Mouse (Mus musculus) embryonic facial prominence, embryonic 12.5 days (tissue): ENCODE data around the gene Asic2. TPM values are rescaled to one million over a fixed set of nuclear protein-coding genes. Genes with fewer than 3 reads are reported as not detected.

Experiments
- ATAC-seq: fragments of 200-750 bp; cut with Nextera tagmentation; 2 replicates; pipeline ENCODE4 v1.8.0; 2017; ENCODE audit not compliant: insufficient number of reproducible peaks, insufficient read depth, low FRiP score, low TSS enrichment
- H3K27ac ChIP-seq: fragments of 300-500 bp; sonication (generic); 2 replicates; pipeline ENCODE4 v1.5.1; 2016; ENCODE audit warnings: mild to moderate bottlenecking
- H3K27me3 ChIP-seq: fragments of 300-500 bp; sonication (generic); 2 replicates; pipeline ENCODE4 v1.6.1; 2016; ENCODE audit warnings: mild to moderate bottlenecking, moderate library complexity
- H3K36me3 ChIP-seq: fragments of 300-500 bp; sonication (generic); 2 replicates; pipeline ENCODE4 v1.6.1; 2016; ENCODE audit warnings: mild to moderate bottlenecking
- H3K4me1 ChIP-seq: fragments of 300-500 bp; sonication (generic); 2 replicates; pipeline ENCODE4 v1.6.1; 2016
- H3K4me2 ChIP-seq: fragments of 300-500 bp; sonication (generic); replicated peaks from 2 replicates; pipeline ENCODE4 v1.6.1; 2016; ENCODE audit warnings: mild to moderate bottlenecking, moderate library complexity
- H3K4me3 ChIP-seq: fragments of 300-500 bp; sonication (generic); 2 replicates; pipeline ENCODE4 v1.5.1; 2016; ENCODE audit warnings: mild to moderate bottlenecking
- H3K9ac ChIP-seq: fragments of 300-500 bp; sonication (generic); 2 replicates; pipeline ENCODE4 v1.6.1; 2016; ENCODE audit warnings: mild to moderate bottlenecking, moderate library complexity
- H3K9me3 ChIP-seq: fragments of 300-500 bp; sonication (generic); 2 replicates; pipeline ENCODE4 v1.6.1; 2016; ENCODE audit warnings: mild to moderate bottlenecking, moderate library complexity
- WGBS: fragments of 180-500 bp; shearing (Covaris S2); methylation state at CpG from one replicate; pipeline ENCODE4 v1.1.7; 2016; 5-methylcytosine and 5-hydroxymethylcytosine counted together
- polyA plus RNA-seq: library from polyadenylated mRNA; unstranded; fragments of >200 nt; fragmentation: Nextera tagmentation; extraction: Ambion mirVana; gene quantifications from 2 replicates; pipeline ENCODE4 v1.2.1, GENCODE M21; 2016

Gene Asic2
- polyA plus RNA-seq, 1 experiment from 2014 or later, result 1.3 TPM

DNA sequence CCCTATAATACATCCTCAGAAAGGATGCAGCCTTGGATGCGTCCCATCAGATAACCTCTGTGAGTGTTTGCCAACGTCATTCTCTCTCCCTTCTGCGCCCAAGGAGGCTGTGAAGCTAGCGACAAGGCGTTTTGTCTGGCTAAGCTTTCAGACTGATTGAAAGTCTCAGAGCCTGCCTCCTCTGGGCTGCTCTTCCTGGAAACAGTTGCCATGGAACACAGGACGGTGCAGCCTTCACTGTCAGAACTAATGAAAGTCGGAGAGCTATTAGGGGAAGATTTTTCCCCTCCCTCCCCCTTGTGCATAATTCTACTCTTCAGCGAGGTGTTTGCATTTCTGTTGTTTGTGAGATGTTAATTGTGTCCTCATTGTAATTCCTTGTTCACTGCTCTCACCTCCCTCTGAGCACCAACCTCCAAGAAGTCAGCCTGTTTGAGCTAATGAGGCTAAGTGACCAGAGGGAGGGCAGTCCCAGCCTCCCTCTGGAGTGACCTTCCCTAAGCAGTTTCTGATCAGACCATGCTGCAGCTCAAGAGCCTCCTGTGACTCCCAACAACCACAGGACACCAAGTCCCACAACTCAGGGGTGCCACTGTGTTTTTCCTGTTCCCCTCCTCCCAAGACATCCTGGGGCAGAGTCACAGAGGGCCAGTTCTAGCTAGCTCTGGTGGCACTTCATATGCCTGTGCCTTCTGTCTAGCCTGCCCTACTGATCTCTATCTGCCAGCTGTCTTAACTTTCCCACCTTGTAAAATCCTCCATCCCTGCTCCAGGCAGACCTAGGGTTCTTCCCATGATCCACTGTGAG is 70.5 kb downstream of the Asic2 start:
- no peak for ATAC-seq
- H3K9ac ChIP-seq, result no peak overlapping the region
- H3K27ac ChIP-seq, result no peak overlapping the region
- H3K36me3 ChIP-seq, result no peaks in the 10 kb centered on the region
- 4% methylated on average over 8 of the region's 8 CpGs for WGBS
- no peaks in the 10 kb centered on the region for H3K4me1 ChIP-seq
- no peak overlapping the region for H3K4me2 ChIP-seq
- H3K4me3 ChIP-seq, result no peak overlapping the region
- H3K27me3 ChIP-seq, result no peaks in the 10 kb centered on the region
- no peaks in the 10 kb centered on the region for H3K9me3 ChIP-seq

DNA sequence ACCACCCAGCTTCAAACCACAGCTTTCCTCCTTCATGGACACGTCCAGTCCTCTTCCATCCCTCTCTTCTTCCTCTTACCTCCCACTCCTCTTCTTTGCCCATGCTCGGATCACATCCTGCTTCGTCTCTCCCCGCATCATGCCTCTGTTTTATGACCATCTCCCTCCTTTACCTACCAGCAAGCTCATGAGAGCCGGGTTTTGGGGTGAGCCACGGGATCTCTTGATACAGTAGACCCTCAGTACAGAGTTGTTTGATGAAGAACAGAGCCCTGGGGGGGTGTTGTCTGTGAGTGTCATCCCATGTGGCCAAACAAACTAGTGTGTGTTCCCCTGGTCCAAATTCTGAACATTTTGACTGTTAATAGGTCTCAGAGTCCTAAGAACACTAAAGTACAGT is 71.7 kb downstream of the Asic2 start:
- Histone ChIP-seq H3K4me3 (no peak overlapping the region), H3K9me3 (no peaks in the 10 kb centered on the region), H3K9ac (no peak overlapping the region), H3K36me3 (no peaks in the 10 kb centered on the region), H3K27me3 (no peaks in the 10 kb centered on the region), H3K4me2 (no peak overlapping the region), H3K4me1 (no peaks in the 10 kb centered on the region), H3K27ac (no peak overlapping the region)
- no peak for ATAC-seq
- 80% methylated on average over 6 of the region's 6 CpGs for WGBS

DNA sequence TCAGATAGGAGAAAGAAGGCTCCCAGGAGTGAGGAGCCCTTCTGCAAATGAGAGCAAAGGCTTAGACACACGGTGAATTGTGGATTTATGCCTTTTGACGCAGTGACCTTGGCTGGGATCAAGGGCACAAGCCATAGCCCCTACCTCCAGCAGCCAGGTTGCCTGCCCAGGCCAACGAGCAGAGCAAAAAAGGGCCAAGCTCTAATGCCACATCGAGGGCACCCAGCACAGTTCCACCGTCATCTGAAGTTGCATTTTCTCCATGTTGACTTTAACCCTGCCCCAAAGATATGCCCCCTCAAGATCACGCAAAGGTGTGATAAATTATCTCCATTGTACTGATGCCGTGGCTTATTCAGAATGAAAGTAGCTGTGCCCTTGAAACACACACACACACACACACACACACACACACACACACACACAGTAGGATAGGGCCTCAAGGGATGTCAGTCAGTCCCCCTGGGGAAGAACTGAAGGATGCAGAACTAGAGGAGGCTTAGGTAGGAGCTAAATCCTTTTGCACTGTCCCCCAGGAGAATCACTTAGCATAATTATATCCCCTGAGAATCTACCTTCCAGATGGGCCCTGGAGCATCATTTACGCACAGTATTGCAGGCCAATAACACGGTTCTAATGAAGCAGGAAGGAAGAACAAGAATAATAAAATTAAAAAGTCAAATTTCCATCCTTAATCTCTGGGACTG is 96.6 kb downstream of the Asic2 start:
- ATAC-seq, result no peak

DNA sequence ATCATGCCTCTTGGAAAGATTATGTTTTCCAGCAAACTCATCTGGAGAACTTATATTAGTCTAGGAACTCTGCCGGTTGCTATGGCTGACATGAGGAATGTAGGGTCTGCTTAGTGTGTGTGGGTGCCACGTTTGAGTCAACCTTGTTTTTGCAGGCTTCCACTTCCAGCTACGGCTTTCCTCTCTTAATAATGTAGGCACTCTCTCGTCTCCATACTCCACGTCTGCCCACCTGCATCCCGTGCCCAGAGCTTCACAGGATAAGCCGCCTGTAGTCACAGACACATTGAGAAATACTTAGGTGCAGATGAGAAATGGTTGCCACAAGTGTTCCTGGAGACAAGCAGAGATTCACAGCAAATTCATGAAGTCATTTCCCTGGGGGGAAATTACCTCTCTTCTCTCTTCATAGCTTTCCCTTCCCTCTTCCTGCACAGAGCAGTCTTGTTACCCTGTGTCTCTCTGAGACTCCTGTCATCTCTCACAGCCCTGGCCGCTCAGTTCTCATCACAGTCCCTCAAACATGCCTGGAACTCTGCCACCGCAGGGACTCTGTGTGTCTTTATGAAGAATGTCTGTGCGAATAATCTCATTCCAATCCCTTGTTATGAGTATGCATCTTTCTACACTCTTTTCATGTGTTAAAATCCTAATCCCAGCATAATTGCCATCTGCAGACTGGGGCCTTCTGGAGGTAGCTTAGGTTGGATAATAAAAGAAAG is 102.4 kb downstream of the Asic2 start:
- no peaks in the 10 kb centered on the region for H3K27me3 ChIP-seq
- no peak overlapping the region for H3K27ac ChIP-seq
- H3K9me3 ChIP-seq, result no peaks in the 10 kb centered on the region
- peaks cover 4% of the 10 kb centered on the region; the same call in 1 of the 2 replicates for H3K4me1 ChIP-seq
- H3K9ac ChIP-seq, result no peak overlapping the region
- WGBS, result 60% methylated on average over 10 of the region's 10 CpGs
- H3K4me2 ChIP-seq, result no peak overlapping the region
- no peak overlapping the region for H3K4me3 ChIP-seq
- no peaks in the 10 kb centered on the region for H3K36me3 ChIP-seq
- no peak for ATAC-seq

More for the DNA sequence above, 96.6 kb downstream of the Asic2 start:
- H3K4me2 ChIP-seq, result no peak overlapping the region
- H3K4me3 ChIP-seq, result no peak overlapping the region
- no peaks in the 10 kb centered on the region for H3K9me3 ChIP-seq
- H3K36me3 ChIP-seq, result no peaks in the 10 kb centered on the region
- no peaks in the 10 kb centered on the region for H3K4me1 ChIP-seq
- 59% methylated on average over 9 of the region's 9 CpGs for WGBS
- H3K27ac ChIP-seq, result no peak overlapping the region
- no peak overlapping the region for H3K9ac ChIP-seq
- H3K27me3 ChIP-seq, result no peaks in the 10 kb centered on the region

DNA sequence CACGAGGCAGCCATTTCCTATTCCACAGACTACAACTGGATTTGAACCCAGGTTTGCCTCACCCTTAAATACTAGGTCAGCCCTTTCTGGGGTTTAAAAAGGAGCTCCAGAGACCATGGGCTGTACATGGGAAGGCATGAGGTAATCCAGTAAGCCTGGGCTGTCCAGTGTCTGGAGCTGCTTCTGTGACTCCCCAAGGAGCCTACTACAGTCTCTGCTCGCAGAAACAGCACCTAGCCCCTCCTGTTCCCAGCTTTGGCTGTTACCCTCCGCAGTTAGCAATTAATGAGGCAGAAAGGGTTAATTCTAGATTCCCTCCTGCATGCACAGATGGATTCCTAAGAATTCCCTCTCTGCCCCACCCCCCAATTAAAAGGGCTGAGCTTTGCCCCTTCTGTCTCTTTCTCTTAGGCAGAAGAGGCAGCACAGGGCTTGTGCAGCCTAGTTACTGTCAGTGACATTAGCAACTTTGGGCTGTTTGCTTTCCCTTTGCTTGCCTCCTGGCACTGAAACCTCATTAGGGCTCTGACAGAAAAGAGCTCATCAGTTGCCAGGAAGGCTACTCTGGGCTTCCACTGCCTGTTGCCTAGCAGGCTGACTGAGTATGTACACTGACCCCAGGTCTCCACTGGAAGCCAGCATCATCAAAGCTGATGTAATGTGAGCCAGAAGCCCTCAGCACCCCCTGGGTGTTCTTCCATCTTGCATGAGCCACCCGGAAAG is 107.8 kb downstream of the Asic2 start, which contains the start of gene 5530401A14Rik:
5530401A14Rik (plus strand) TSS at position 424 of the 723 bp plus-strand sequence.
- Histone ChIP-seq H3K9ac (no peak within 1 kb of the TSS), H3K9me3 (no peaks in the 10 kb centered on the region), H3K27me3 (no peaks in the 10 kb centered on the region), H3K4me3 (no peak within 1 kb of the TSS), H3K4me1 (peaks cover 12% of the 10 kb centered on the region), H3K27ac (0 out of 2 replicates have a peak within 1 kb of the TSS, but pooled peaks have one; percentile 6), H3K36me3 (no peaks in the 10 kb centered on the region), H3K4me2 (no peak within 1 kb of the TSS)
- peak; percentile 80; the same call in 1 of the 2 replicates for ATAC-seq
- 25% methylated on average over 4 of the region's 4 CpGs for WGBS

GRCm38 (mm10) chr11:81847773-81848490 is 120.3 kb downstream of the Asic2 start:
- no peak overlapping the region for H3K9ac ChIP-seq
- H3K36me3 ChIP-seq, result no peaks in the 10 kb centered on the region
- 79% methylated on average over 1 of the region's 1 CpGs for WGBS
- no peak for ATAC-seq
- no peak overlapping the region for H3K27ac ChIP-seq
- H3K9me3 ChIP-seq, result no peaks in the 10 kb centered on the region
- no peak overlapping the region for H3K4me3 ChIP-seq
- H3K4me1 ChIP-seq, result no peaks in the 10 kb centered on the region
- H3K4me2 ChIP-seq, result no peak overlapping the region
- no peaks in the 10 kb centered on the region for H3K27me3 ChIP-seq

GRCm38 (mm10) chr11:81845686-81846036 is 122.6 kb downstream of the Asic2 start:
- 81% methylated on average over 3 of the region's 3 CpGs for WGBS
- Histone ChIP-seq H3K27ac (no peak overlapping the region), H3K4me2 (no peak overlapping the region), H3K36me3 (no peaks in the 10 kb centered on the region), H3K27me3 (no peaks in the 10 kb centered on the region), H3K4me1 (no peaks in the 10 kb centered on the region), H3K4me3 (no peak overlapping the region), H3K9me3 (no peaks in the 10 kb centered on the region), H3K9ac (no peak overlapping the region)
- no peak for ATAC-seq

- H3K9me3 ChIP-seq, result no peaks in the 10 kb centered on the region
- ATAC-seq, result no peak
- 61% methylated on average over 5 of the region's 5 CpGs for WGBS
- H3K27me3 ChIP-seq, result no peaks in the 10 kb centered on the region
- H3K9ac ChIP-seq, result no peak overlapping the region
- H3K27ac ChIP-seq, result no peak overlapping the region
- H3K4me2 ChIP-seq, result no peak overlapping the region
- no peak overlapping the region for H3K4me3 ChIP-seq
- H3K36me3 ChIP-seq, result no peaks in the 10 kb centered on the region
- no peaks in the 10 kb centered on the region for H3K4me1 ChIP-seq
These were observed 123.1 kb downstream of the Asic2 start for GRCm38 (mm10) chr11:81845010-81845685.

DNA sequence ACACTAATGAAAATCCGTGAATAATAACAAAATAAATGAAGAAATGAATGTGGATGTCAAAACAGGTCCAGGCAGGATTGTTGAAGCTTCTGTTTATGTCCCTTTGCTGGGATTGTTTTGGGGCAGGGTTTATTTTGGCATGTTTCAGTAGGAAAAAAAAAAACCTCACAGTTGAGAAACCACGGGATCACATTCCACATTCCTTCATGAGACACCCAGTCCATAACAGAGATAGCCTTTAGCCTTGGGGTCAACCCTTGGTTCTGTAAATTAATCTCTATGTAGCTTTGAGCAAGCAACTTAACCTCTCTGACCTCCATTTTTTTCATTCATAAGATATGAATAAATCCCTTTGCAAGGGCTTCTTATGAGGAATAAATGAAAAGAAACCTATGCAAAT is 127.3 kb downstream of the Asic2 start:
- Histone ChIP-seq H3K27ac (no peak overlapping the region), H3K4me1 (no peaks in the 10 kb centered on the region), H3K36me3 (no peaks in the 10 kb centered on the region), H3K9me3 (no peaks in the 10 kb centered on the region), H3K4me2 (no peak overlapping the region), H3K9ac (no peak overlapping the region), H3K4me3 (no peak overlapping the region), H3K27me3 (no peaks in the 10 kb centered on the region)
- 62% methylated on average over 2 of the region's 2 CpGs for WGBS
- ATAC-seq, result no peak

DNA sequence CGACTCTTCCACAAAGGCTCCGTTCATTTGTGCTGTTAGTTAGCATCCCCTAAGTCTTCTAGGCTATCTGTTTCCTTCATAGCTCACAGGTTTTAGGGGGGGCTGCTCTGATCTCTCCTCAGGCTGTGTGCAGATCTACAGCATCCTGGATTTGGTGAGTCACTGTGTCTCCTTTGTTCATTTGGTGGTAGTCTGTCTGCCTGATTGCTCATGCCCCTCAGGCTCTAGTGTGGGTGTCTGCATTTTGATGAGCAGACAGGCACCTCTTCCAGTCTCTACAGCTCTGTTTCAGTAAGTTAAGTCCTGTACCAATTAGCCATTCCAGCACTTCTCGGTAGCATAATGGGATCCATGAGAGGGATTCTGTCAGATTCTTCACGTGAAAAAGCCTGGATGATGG is 129.8 kb downstream of the Asic2 start:
- H3K36me3 ChIP-seq, result no peaks in the 10 kb centered on the region
- no peaks in the 10 kb centered on the region for H3K27me3 ChIP-seq
- no peak overlapping the region for H3K4me2 ChIP-seq
- H3K4me3 ChIP-seq, result no peak overlapping the region
- H3K9ac ChIP-seq, result no peak overlapping the region
- H3K9me3 ChIP-seq, result no peaks in the 10 kb centered on the region
- no peak for ATAC-seq
- 38% methylated on average over 4 of the region's 4 CpGs for WGBS
- no peak overlapping the region for H3K27ac ChIP-seq
- H3K4me1 ChIP-seq, result no peaks in the 10 kb centered on the region
